Mouse (Mus musculus): ENCODE measurements around the gene Myl6. TPM values are rescaled to one million over a fixed set of nuclear protein-coding genes. Genes with fewer than 3 reads are reported as not detected.
A peak's percentile ranks its signal among the peaks of the same experiment; 100 is the strongest.

Myl6 gene
- polyA plus RNA-seq, 1 experiment = 2,234 TPM

DNA sequence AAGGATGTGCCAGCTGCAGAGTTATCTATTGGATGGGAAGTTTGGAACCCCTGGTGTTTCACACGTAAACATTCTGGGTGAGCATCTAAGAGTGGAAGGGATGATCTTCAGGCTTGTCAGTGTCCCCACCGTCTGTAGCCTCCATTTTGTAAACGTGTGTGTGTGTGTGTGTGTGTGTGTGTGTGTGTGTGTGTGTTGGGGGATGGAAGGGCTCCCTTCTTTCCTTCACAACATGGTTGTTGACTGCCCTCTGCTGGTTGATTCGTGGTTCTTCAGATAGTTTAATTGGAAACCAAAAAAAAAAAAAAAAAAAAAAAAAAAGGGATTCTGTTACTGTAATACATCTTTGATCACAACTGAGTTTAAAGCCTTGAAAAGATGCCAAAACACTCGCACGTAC lies 38.7 kb downstream of the Myl6 start:
- H3K4me3 ChIP-seq = no peak overlapping the region
- no peaks in the 10 kb centered on the region for H3K27me3 ChIP-seq (ENCODE audit: control insufficient read depth, insufficient read depth, insufficient read length)
- TF ChIP-seq TCF3 (IDR thresholded peaks at IDR 0.05; ENCODE audit: insufficient read length, low read depth) = no peak
- no peak for TF ChIP-seq MYOG (IDR thresholded peaks at IDR 0.05; ENCODE audit: control insufficient read depth in 1 of 3, insufficient read depth in 1 of 3, insufficient read length in 2 of 3, low read depth in 2 of 3)
- no peak for TF ChIP-seq CEBPB (IDR thresholded peaks at IDR 0.05; ENCODE audit: insufficient read depth, poor library complexity, severe bottlenecking)
- TF ChIP-seq SRF (IDR thresholded peaks at IDR 0.05; ENCODE audit: control insufficient read depth, insufficient read length, low read depth) = no peak
- no peak for TF ChIP-seq POLR2AphosphoS2 (IDR thresholded peaks at IDR 0.05; ENCODE audit: insufficient read length, low read depth)
- no peak for TF ChIP-seq MYOD1 (IDR thresholded peaks at IDR 0.05; ENCODE audit: control insufficient read depth in 1 of 3, insufficient read length in 2 of 3, low read depth in 2 of 3)
- TF ChIP-seq REST (IDR thresholded peaks at IDR 0.05; ENCODE audit: insufficient read depth, insufficient read length) = no peak
- TF ChIP-seq E2F4 (IDR thresholded peaks at IDR 0.05; ENCODE audit: insufficient read depth) = no peak
- no peak for TF ChIP-seq USF1 (IDR thresholded peaks at IDR 0.05; ENCODE audit: low read depth)
- no peak for TF ChIP-seq MAX (IDR thresholded peaks at IDR 0.05; ENCODE audit: low read depth)
- no peak for TF ChIP-seq POLR2A (IDR thresholded peaks at IDR 0.05; ENCODE audit: insufficient read length, low read depth)
- TF ChIP-seq TCF12 (IDR thresholded peaks at IDR 0.05; ENCODE audit: insufficient read depth, poor library complexity, severe bottlenecking) = no peak
- H3K36me3 ChIP-seq (ENCODE audit: control insufficient read depth, insufficient read depth) = no peaks in the 10 kb centered on the region
- H3ac ChIP-seq (ENCODE audit: control insufficient read depth, insufficient read length) = no peak overlapping the region
- peaks cover 8% of the 10 kb centered on the region for H3K79me2 ChIP-seq (ENCODE audit: control insufficient read depth, insufficient read depth)
- H3K4me2 ChIP-seq (ENCODE audit: low read depth) = peak overlapping the region; percentile 31

DNA sequence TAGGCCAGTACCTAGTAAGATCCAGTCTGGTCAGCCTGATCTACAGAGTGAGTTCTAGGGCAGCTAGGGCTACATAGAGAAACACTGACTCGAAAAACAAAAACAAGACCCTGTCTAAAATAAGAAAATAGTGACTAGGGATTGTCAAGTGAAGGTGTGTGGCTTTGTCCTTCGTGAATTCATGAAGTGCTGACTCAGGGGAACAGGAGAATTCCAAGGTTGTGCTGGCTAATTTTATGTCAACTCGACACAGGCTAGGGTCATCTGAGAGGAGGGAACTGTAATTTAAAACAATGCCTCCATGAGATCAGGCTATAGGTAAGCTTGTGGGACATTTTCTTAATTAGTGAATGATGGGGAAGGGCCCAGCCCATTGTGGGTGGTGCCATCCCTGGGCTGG lies 39.5 kb downstream of the Myl6 start:
- no peak overlapping the region for H3K4me3 ChIP-seq
- no peaks in the 10 kb centered on the region for H3K79me2 ChIP-seq (ENCODE audit: control insufficient read depth, insufficient read depth)
- TF ChIP-seq USF1 (IDR thresholded peaks at IDR 0.05; ENCODE audit: low read depth) (no peak), SRF (IDR thresholded peaks at IDR 0.05; ENCODE audit: control insufficient read depth, insufficient read length, low read depth) (no peak), CEBPB (IDR thresholded peaks at IDR 0.05; ENCODE audit: insufficient read depth, poor library complexity, severe bottlenecking) (no peak), POLR2AphosphoS2 (IDR thresholded peaks at IDR 0.05; ENCODE audit: insufficient read length, low read depth) (no peak), E2F4 (IDR thresholded peaks at IDR 0.05; ENCODE audit: insufficient read depth) (no peak), TCF3 (IDR thresholded peaks at IDR 0.05; ENCODE audit: insufficient read length, low read depth) (no peak), MYOD1 (IDR thresholded peaks at IDR 0.05; ENCODE audit: control insufficient read depth in 1 of 3, insufficient read length in 2 of 3, low read depth in 2 of 3) (no peak), MYOG (IDR thresholded peaks at IDR 0.05; ENCODE audit: control insufficient read depth in 1 of 3, insufficient read depth in 1 of 3, insufficient read length in 2 of 3, low read depth in 2 of 3) (no peak)
- no peak overlapping the region for H3K4me2 ChIP-seq (ENCODE audit: low read depth)
- no peaks in the 10 kb centered on the region for H3K27me3 ChIP-seq (ENCODE audit: control insufficient read depth, insufficient read depth, insufficient read length)
- H3ac ChIP-seq (ENCODE audit: control insufficient read depth, insufficient read length) = no peak overlapping the region
- no peaks in the 10 kb centered on the region for H3K36me3 ChIP-seq (ENCODE audit: control insufficient read depth, insufficient read depth)

DNA sequence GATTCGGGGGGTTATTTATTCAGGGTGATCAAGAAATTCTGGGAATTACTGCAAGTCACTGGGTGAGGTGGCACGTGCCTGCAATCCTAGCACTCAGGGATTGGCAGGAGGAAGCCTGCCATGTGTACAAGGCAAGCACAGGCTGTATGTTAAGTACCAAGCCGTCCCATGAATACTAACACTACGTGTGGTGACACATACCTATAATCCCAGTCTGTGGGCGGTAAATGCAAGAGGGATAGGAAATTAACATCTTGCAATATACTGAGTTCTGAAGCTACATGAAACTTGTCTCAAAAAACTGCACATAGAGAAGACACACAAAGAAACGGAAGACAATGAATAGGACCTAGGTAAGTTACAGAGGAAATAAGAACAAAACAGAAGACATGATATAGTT lies 42.9 kb downstream of the Myl6 start:
- Histone ChIP-seq H3K27me3 (ENCODE audit: control insufficient read depth, insufficient read depth, insufficient read length) (no peaks in the 10 kb centered on the region), H3K79me2 (ENCODE audit: control insufficient read depth, insufficient read depth) (no peaks in the 10 kb centered on the region), H3K4me3 (no peak overlapping the region), H3ac (ENCODE audit: control insufficient read depth, insufficient read length) (no peak overlapping the region), H3K4me2 (ENCODE audit: low read depth) (no peak overlapping the region), H3K36me3 (ENCODE audit: control insufficient read depth, insufficient read depth) (no peaks in the 10 kb centered on the region)
- no peak for TF ChIP-seq POLR2A (IDR thresholded peaks at IDR 0.05; ENCODE audit: insufficient read length, low read depth)
- no peak for TF ChIP-seq MAX (IDR thresholded peaks at IDR 0.05; ENCODE audit: low read depth)
- no peak for TF ChIP-seq E2F4 (IDR thresholded peaks at IDR 0.05; ENCODE audit: insufficient read depth)
- no peak for TF ChIP-seq REST (IDR thresholded peaks at IDR 0.05; ENCODE audit: insufficient read depth, insufficient read length)
- TF ChIP-seq SRF (IDR thresholded peaks at IDR 0.05; ENCODE audit: control insufficient read depth, insufficient read length, low read depth) = no peak
- TF ChIP-seq TCF12 (IDR thresholded peaks at IDR 0.05; ENCODE audit: insufficient read depth, poor library complexity, severe bottlenecking) = no peak
- TF ChIP-seq CEBPB (IDR thresholded peaks at IDR 0.05; ENCODE audit: insufficient read depth, poor library complexity, severe bottlenecking) = no peak
- TF ChIP-seq MYOG (IDR thresholded peaks at IDR 0.05; ENCODE audit: control insufficient read depth in 1 of 3, insufficient read depth in 1 of 3, insufficient read length in 2 of 3, low read depth in 2 of 3) = no peak
- TF ChIP-seq POLR2AphosphoS2 (IDR thresholded peaks at IDR 0.05; ENCODE audit: insufficient read length, low read depth) = no peak
- no peak for TF ChIP-seq MYOD1 (IDR thresholded peaks at IDR 0.05; ENCODE audit: control insufficient read depth in 1 of 3, insufficient read length in 2 of 3, low read depth in 2 of 3)
- no peak for TF ChIP-seq USF1 (IDR thresholded peaks at IDR 0.05; ENCODE audit: low read depth)
- no peak for TF ChIP-seq TCF3 (IDR thresholded peaks at IDR 0.05; ENCODE audit: insufficient read length, low read depth)

DNA sequence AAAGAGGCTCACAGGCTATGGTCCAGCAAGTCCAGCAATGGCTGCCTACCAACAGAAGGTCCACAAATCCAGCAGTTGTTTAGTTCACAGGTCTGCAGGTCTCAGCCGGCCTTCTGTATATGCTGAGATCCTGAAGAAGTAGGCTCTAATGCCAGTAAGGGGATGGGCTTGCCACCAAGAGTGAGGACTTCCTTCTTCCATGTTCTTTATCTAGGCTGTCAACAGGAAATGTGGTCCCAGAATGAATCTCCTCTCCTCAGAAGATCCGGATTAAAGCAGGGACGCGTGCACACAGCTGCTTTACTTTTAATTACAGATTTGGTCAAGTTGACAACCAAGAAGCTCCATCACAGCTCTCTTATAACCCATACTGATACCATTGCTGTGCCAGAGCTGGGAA lies 48.5 kb downstream of the Myl6 start:
- Histone ChIP-seq H3K27me3 (ENCODE audit: control insufficient read depth, insufficient read depth, insufficient read length) (no peaks in the 10 kb centered on the region), H3K36me3 (ENCODE audit: control insufficient read depth, insufficient read depth) (peaks cover 13% of the 10 kb centered on the region), H3K79me2 (ENCODE audit: control insufficient read depth, insufficient read depth) (no peaks in the 10 kb centered on the region), H3K4me3 (no peak overlapping the region), H3K4me2 (ENCODE audit: low read depth) (no peak overlapping the region), H3ac (ENCODE audit: control insufficient read depth, insufficient read length) (no peak overlapping the region)
- TF ChIP-seq TCF3 (IDR thresholded peaks at IDR 0.05; ENCODE audit: insufficient read length, low read depth) (no peak), USF1 (IDR thresholded peaks at IDR 0.05; ENCODE audit: low read depth) (no peak), REST (IDR thresholded peaks at IDR 0.05; ENCODE audit: insufficient read depth, insufficient read length) (no peak), POLR2AphosphoS2 (IDR thresholded peaks at IDR 0.05; ENCODE audit: insufficient read length, low read depth) (no peak), MAX (IDR thresholded peaks at IDR 0.05; ENCODE audit: low read depth) (no peak), CEBPB (IDR thresholded peaks at IDR 0.05; ENCODE audit: insufficient read depth, poor library complexity, severe bottlenecking) (no peak)

DNA sequence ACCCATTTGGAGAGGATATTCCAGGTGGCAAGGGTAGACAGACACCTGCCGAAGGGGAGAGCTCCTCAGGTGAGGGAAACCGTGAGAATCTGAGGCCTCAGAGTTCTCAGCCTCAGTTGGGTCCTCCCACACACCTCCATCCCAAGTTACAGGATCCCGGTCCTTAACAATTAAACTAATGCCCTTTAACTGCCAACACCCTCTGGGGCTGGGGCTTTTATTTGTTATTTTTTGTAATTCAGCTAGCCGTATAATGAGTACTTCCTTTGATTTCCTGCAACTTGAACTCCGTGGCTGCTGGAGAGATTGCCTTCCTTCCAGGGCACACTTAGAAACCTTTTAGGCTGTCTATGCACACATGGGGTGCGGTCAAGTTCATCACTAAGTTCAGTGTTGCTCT lies 49.6 kb downstream of the Myl6 start:
- no peaks in the 10 kb centered on the region for H3K27me3 ChIP-seq (ENCODE audit: control insufficient read depth, insufficient read depth, insufficient read length)

More for the DNA sequence above, 49.6 kb downstream of the Myl6 start:
- Histone ChIP-seq H3ac (ENCODE audit: control insufficient read depth, insufficient read length) (no peak overlapping the region), H3K4me3 (no peak overlapping the region), H3K79me2 (ENCODE audit: control insufficient read depth, insufficient read depth) (no peaks in the 10 kb centered on the region), H3K4me2 (ENCODE audit: low read depth) (no peak overlapping the region), H3K36me3 (ENCODE audit: control insufficient read depth, insufficient read depth) (peaks cover 18% of the 10 kb centered on the region)
- no peak for TF ChIP-seq MYOG (IDR thresholded peaks at IDR 0.05; ENCODE audit: control insufficient read depth in 1 of 3, insufficient read depth in 1 of 3, insufficient read length in 2 of 3, low read depth in 2 of 3)
- TF ChIP-seq CEBPB (IDR thresholded peaks at IDR 0.05; ENCODE audit: insufficient read depth, poor library complexity, severe bottlenecking) = no peak
- TF ChIP-seq USF1 (IDR thresholded peaks at IDR 0.05; ENCODE audit: low read depth) = no peak
- TF ChIP-seq REST (IDR thresholded peaks at IDR 0.05; ENCODE audit: insufficient read depth, insufficient read length) = no peak
- no peak for TF ChIP-seq E2F4 (IDR thresholded peaks at IDR 0.05; ENCODE audit: insufficient read depth)
